Mouse (Mus musculus) G1E (cell line): ENCODE measurements around the gene Rsph1. TPM values are rescaled to one million over a fixed set of nuclear protein-coding genes. Genes with fewer than 3 reads are reported as not detected.

Source experiments
- ATAC-seq: 2 replicates; pipeline ENCODE4 v1.8.0; 2016; ENCODE audit warnings: mild to moderate bottlenecking; ENCODE audit not compliant: insufficient number of reproducible peaks, poor library complexity, low FRiP score, severe bottlenecking; ENCODE audit errors: extremely low read depth
- DNase-seq: peaks from one replicate; pipeline ENCODE4 v3.0.0; 2012; ENCODE audit warnings: low spot score
- H3K27me3 ChIP-seq: 2 replicates; pipeline ENCODE4 v1.6.1; 2012; ENCODE audit warnings: mild to moderate bottlenecking, low read length, inconsistent platforms; ENCODE audit not compliant: insufficient read depth
- H3K36me3 ChIP-seq: replicated peaks from 2 replicates; pipeline ENCODE3; 2012; ENCODE audit warnings: mild to moderate bottlenecking, inconsistent platforms
- H3K4me1 ChIP-seq: 2 replicates; pipeline ENCODE4 v1.6.1; 2012; ENCODE audit warnings: low read depth, low read length, inconsistent platforms, mixed read lengths; ENCODE audit not compliant: insufficient read depth
- H3K4me3 ChIP-seq: 2 replicates; pipeline ENCODE4 v1.5.1; 2012; ENCODE audit warnings: low read depth, mild to moderate bottlenecking, inconsistent platforms, low read length, moderate library complexity, mixed read lengths
- H3K9me3 ChIP-seq: replicated peaks from 2 replicates; pipeline ENCODE4 v1.6.1; 2012; ENCODE audit warnings: inconsistent platforms
- CTCF ChIP-seq: IDR thresholded peaks from 2 replicates; pipeline ENCODE4 v1.5.1; 2012; ENCODE audit warnings: low read depth, low read length, inconsistent platforms, mixed read lengths
- GATA1 ChIP-seq: IDR thresholded peaks from 2 replicates; pipeline ENCODE4 v1.6.1; 2012; ENCODE audit warnings: borderline replicate concordance, low read length, inconsistent platforms, mixed read lengths
- GATA2 ChIP-seq: IDR thresholded peaks from 2 replicates; pipeline ENCODE4 v1.6.1; 2012; ENCODE audit warnings: low read depth, low read length, inconsistent platforms, borderline replicate concordance
- POLR2AphosphoS5 ChIP-seq: IDR thresholded peaks from 2 replicates; pipeline ENCODE4 v1.6.1; 2012; ENCODE audit warnings: low read depth, low read length, inconsistent platforms; ENCODE audit not compliant: insufficient replicate concordance
- TAL1 ChIP-seq: conservative IDR thresholded peaks from 2 replicates; pipeline ENCODE4 v1.6.1; 2012; ENCODE audit warnings: low read depth, low read length, inconsistent platforms, mixed read lengths
- polyA plus RNA-seq: library from polyadenylated mRNA; stranded (reverse); fragments of >175 nt; gene quantifications from 2 replicates; pipeline ENCODE4 v1.2.3, GENCODE M21; 2012
- total RNA-seq, 2 experiments: library from RNA; stranded (forward) in 1 of 2; stranded (reverse) in 1 of 2; fragments of 200-1000 nt in 1 of 2; fragments of >200 nt in 1 of 2; fragmentation: Nextera tagmentation in 1 of 2; gene quantifications; 2 replicates each; pipeline ENCODE4 v1.2.3; 2014 to 2017

The Rsph1 gene
- total and polyA plus RNA-seq, 3 experiments = not detected

GRCm38 (mm10) chr17:31259825-31260224 lies 17.4 kb downstream of the Rsph1 start:
- Histone ChIP-seq H3K36me3 (no peaks in the 10 kb centered on the region), H3K9me3 (peaks cover 65% of the 10 kb centered on the region), H3K4me1 (no peaks in the 10 kb centered on the region), H3K4me3 (no peak overlapping the region), H3K27me3 (no peaks in the 10 kb centered on the region)
- no peak for TF ChIP-seq GATA1
- no peak for TF ChIP-seq GATA2
- no peak for TF ChIP-seq POLR2AphosphoS5
- no peak for ATAC-seq
- no peak for DNase-seq

GRCm38 (mm10) chr17:31259145-31259544 lies 18.0 kb downstream of the Rsph1 start:
- no peaks in the 10 kb centered on the region for H3K4me1 ChIP-seq
- DNase-seq (no peak), ATAC-seq (no peak)
- peaks cover 65% of the 10 kb centered on the region for H3K9me3 ChIP-seq
- no peaks in the 10 kb centered on the region for H3K27me3 ChIP-seq
- H3K36me3 ChIP-seq = no peaks in the 10 kb centered on the region
- H3K4me3 ChIP-seq = no peak overlapping the region; the same call in 1 of the 2 replicates
- no peak for TF ChIP-seq GATA1
- no peak for TF ChIP-seq POLR2AphosphoS5
- TF ChIP-seq CTCF = no peak
- TF ChIP-seq GATA2 = no peak
- no peak for TF ChIP-seq TAL1

- ATAC-seq (no peak), DNase-seq (no peak)
- Histone ChIP-seq H3K9me3 (peaks cover 68% of the 10 kb centered on the region), H3K27me3 (no peaks in the 10 kb centered on the region), H3K36me3 (no peaks in the 10 kb centered on the region), H3K4me3 (no peak overlapping the region; the same call in 1 of the 2 replicates), H3K4me1 (no peaks in the 10 kb centered on the region)
- no peak for TF ChIP-seq GATA2
- no peak for TF ChIP-seq POLR2AphosphoS5
- no peak for TF ChIP-seq TAL1
- no peak for TF ChIP-seq CTCF
Measured at GRCm38 (mm10) chr17:31258310-31258865, 18.8 kb downstream of the Rsph1 start.

GRCm38 (mm10) chr17:31257898-31258297 lies 19.3 kb downstream of the Rsph1 start:
- no peaks in the 10 kb centered on the region for H3K4me1 ChIP-seq
- ATAC-seq = no peak

GRCm38 (mm10) chr17:31257149-31257548 lies 20.0 kb downstream of the Rsph1 start:
- no peak for TF ChIP-seq TAL1
- no peak for TF ChIP-seq GATA1
- TF ChIP-seq CTCF = no peak
- TF ChIP-seq POLR2AphosphoS5 = no peak
- no peak for TF ChIP-seq GATA2
- DNase-seq = no peak

More at GRCm38 (mm10) chr17:31257898-31258297, 19.3 kb downstream of the Rsph1 start:
- Histone ChIP-seq H3K4me3 (no peak overlapping the region), H3K27me3 (no peaks in the 10 kb centered on the region), H3K9me3 (peaks cover 67% of the 10 kb centered on the region), H3K36me3 (no peaks in the 10 kb centered on the region)
- DNase-seq = no peak
- TF ChIP-seq POLR2AphosphoS5 (no peak), GATA1 (no peak), GATA2 (no peak)

GRCm38 (mm10) chr17:31254463-31254931 lies 22.7 kb downstream of the Rsph1 start:
- TF ChIP-seq TAL1 (no peak), POLR2AphosphoS5 (no peak), CTCF (no peak), GATA2 (no peak), GATA1 (no peak)
- peaks cover 66% of the 10 kb centered on the region for H3K9me3 ChIP-seq
- no peaks in the 10 kb centered on the region for H3K27me3 ChIP-seq
- no peak overlapping the region for H3K4me3 ChIP-seq
- DNase-seq (no peak), ATAC-seq (no peak)
- H3K36me3 ChIP-seq = no peaks in the 10 kb centered on the region
- no peaks in the 10 kb centered on the region for H3K4me1 ChIP-seq

More at GRCm38 (mm10) chr17:31257149-31257548, 20.0 kb downstream of the Rsph1 start:
- no peaks in the 10 kb centered on the region for H3K4me1 ChIP-seq
- ATAC-seq = no peak
- no peaks in the 10 kb centered on the region for H3K36me3 ChIP-seq
- peaks cover 73% of the 10 kb centered on the region for H3K9me3 ChIP-seq
- no peaks in the 10 kb centered on the region for H3K27me3 ChIP-seq
- H3K4me3 ChIP-seq = no peak overlapping the region

- H3K27me3 ChIP-seq = no peaks in the 10 kb centered on the region
- no peak for TF ChIP-seq GATA1
- TF ChIP-seq GATA2 = no peak
- no peak for TF ChIP-seq POLR2AphosphoS5
- TF ChIP-seq TAL1 = no peak
- TF ChIP-seq CTCF = no peak
- H3K4me1 ChIP-seq = no peaks in the 10 kb centered on the region
- ATAC-seq (no peak), DNase-seq (no peak)
- H3K4me3 ChIP-seq = no peak overlapping the region
- no peaks in the 10 kb centered on the region for H3K36me3 ChIP-seq
- H3K9me3 ChIP-seq = peaks cover 61% of the 10 kb centered on the region
Measured at GRCm38 (mm10) chr17:31253951-31254350, 23.2 kb downstream of the Rsph1 start.
